Mouse (Mus musculus): ENCODE measurements around the gene Med18.
"Not testable (repeated sequence)": the region's sequence is repeated elsewhere in the genome, so short reads cannot be mapped to it uniquely, and the experiment has no call there.

Med18 gene

GRCm38 (mm10) chr4:132415966-132416365 lies 47.8 kb downstream of the Med18 start:
- DNase-seq, result no peak

- not testable (repeated sequence) for DNase-seq
Measured at GRCm38 (mm10) chr4:132413257-132413656, 50.5 kb downstream of the Med18 start.

- DNase-seq, result no peak
Measured at GRCm38 (mm10) chr4:132411322-132412094, 52.2 kb downstream of the Med18 start.

- no peak for DNase-seq
Measured at GRCm38 (mm10) chr4:132409587-132410229, 54.0 kb downstream of the Med18 start.
